Mouse (Mus musculus) heart, postnatal 36 days (tissue): Measurements from ENCODE around the gene Tc2n. TPM values are rescaled to one million over a fixed set of nuclear protein-coding genes. Genes with fewer than 3 reads are reported as not detected.
"Not testable (repeated sequence)": the region's sequence is repeated elsewhere in the genome, so short reads cannot be mapped to it uniquely, and the experiment has no call there.

Experiments used
- DNase-seq, 2 experiments: peaks; one replicate each; pipeline ENCODE4 v3.0.0; 2021 to 2022
- intact Hi-C: fragments of 180-260 bp; cut with DNase I; formaldehyde crosslinking; loops from one replicate; pipeline ENCODE4 v1.15.1; 2025
- total RNA-seq, 2 experiments: library from RNA; stranded (reverse); gene quantifications; 2 replicates each; pipeline ENCODE4 v1.2.3; 2021

The Tc2n gene
- total RNA-seq, result under 1 TPM; 0.65 to 0.97 TPM

DNA sequence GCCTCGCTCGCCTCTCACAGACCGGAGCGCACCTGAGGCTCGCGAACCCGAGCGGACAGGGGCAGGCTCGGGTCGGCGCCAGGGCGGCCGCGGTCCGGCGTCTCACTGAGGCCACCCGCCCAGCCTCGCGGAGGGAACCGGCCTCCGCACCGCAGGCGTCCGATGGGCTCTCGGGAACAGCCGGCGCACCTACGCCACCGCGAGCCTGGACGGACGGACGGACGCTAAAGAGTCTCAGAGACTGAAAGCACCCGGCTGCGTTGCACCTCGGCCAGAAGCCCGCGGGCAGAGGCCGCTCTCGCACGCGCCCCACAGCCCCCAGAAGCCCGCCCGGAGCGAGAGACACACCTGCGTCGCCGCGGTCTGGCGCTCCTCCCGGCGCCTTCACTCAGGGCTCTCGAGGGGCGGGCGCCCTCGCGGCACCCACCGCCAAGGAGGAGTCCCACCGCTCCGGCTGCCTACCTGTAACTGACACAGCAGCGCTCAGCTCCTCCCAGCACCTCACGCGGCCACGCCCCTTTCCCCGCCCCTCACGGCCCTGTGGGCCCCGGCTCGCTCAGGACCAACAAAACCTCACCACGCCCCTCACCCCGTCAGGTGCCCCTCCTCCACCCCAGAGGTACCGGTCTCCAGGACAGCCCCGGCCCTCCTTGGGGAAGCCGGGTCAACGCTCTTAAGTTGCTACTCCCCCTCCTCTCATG lies at the start of gene Tc2n:
Tc2n (minus strand) TSS at position 470 of the 701 bp plus-strand sequence.
- peak; percentile 42 to 58 for DNase-seq

DNA sequence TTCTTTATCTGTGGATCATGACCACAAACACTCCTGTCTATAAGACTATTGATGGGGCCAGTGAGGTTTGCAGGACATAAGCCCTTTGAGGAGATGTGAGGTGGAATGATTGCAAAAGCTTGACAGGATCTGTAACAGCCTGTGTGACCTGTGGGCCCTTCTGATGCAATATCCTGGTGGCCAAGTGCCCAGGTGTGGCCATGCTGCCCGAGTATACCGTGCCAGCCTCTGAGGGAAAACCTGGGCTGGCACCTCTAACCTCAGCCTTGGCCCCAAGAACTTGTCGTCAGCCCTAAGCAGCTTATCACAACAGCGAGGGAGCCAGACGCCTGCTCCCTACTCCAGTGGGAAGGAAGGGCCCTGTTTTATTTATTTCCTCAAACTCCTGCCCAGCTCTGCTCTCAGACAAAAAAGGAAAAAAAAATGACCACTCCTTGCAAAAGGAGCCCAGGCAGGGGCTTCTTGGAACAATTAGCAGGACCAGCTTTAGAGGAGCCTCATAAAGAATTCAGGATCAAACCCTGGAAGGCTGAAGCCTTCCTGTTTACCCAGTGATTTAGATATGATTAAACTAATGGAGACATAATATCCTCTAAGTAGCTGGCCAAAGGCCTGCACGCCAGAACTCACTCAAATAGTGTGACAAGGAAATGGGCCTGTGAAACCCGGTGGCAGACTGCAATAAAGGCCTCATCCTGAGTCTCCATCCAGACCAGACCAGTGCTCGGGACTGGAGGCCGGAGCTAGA lies 49.2 kb upstream of the Tc2n start:
- intact Hi-C loops, result no loop called here
- peak; percentile 48 to 51 for DNase-seq

More for the DNA sequence above, at the start of gene Tc2n:
- intact Hi-C loops, result no loop called here

DNA sequence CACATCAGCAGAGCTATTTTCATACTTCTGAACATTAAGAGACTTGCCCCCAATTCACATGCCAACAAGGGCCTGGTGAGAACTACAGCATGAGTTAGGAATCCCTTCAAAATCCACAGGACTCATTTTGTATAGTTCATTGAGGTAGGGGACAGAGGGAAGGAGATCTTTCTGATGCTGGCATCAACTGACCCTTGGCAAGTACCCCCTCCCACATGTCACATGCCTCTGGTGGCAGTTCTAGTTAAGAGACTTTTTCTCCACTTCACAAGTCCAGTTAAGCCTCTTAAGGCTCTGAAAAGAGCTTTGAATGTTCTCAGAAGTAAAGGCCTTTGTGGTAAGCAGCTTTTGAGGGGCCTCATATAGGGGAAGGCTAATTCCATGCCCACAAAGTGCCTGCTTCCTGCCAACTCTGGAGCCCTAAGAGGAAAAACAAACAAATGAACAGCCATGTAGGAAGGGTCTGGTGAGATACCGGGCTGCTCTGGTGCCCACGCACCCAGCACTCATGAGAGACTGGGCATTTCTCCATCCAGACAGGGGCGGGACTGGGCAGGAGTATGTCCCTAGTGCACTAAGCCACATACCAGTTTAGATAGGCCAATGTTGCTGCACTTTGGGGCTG lies 48.0 kb upstream of the Tc2n start:
- intact Hi-C loops, result no loop called here
- no peak for DNase-seq

DNA sequence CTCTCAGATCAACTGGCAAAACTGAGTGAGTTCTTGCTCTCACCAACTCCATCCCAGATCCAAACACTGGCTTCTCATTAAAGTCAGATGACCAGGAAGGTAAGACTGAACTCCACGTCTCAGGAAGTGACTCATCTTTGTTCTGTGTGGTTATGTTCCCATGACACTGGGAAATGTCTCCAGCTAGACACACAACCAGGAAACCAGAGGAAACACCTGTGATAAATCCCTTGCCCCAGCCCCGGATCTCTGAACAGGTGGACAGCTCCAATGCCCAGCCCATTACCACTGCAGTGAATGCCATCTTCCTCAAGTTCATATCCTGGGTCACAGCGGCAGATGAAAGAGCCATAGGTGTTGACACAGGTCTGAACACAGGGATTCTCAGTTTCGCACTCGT lies 46.5 kb upstream of the Tc2n start:
- DNase-seq, result no peak
- intact Hi-C loops, result loop anchor here (5.0 kb wide), 1 partner anchor 107 kb away; no protein-coding TSS in a partner anchor

DNA sequence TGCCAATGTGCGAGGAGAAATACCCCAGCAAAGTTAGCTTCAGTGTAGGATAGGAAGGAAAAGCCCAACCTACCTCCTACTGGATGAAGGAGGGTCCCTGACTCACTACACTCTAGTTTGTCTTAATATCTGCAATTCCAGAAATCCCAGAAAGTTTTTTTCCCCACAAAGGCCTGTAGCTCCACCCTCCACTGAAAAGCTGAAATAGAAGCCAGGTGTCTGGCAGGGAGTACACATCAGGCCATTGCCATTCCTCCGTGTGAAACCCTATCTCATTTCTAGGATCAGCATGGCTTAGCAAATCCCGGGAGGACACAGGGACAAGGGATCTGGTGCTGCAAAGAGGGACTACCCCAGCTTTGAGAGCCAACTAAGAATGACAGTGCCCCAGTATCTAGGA lies 44.7 kb upstream of the Tc2n start:
- DNase-seq, result no peak
- intact Hi-C loops, result loop anchor here (5.0 kb wide), 1 partner anchor 109 kb away; no protein-coding TSS in a partner anchor

DNA sequence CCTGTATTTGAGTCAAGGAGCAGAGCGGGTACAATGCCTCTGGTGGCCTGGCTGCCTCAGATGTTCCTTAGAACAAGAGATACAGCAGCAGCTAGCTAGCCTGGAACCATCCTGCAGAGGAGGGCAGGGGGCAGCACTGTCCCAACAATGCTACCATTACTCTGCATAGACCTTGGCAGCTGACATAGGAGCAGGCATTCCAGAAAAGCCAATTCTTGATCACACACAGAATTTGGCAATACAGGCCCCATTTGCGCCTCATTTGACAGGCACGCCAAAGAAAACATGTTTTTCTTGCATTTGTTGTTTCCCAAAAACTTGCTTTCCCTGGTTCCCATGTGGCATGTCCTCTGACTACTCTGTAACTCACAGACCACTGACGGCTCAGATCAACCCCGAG lies 43.7 kb upstream of the Tc2n start:
- intact Hi-C loops, result loop anchor here (5.0 kb wide), 1 partner anchor 110 kb away; no protein-coding TSS in a partner anchor
- DNase-seq, result peak in 1 of 2 experiments; percentile 29

DNA sequence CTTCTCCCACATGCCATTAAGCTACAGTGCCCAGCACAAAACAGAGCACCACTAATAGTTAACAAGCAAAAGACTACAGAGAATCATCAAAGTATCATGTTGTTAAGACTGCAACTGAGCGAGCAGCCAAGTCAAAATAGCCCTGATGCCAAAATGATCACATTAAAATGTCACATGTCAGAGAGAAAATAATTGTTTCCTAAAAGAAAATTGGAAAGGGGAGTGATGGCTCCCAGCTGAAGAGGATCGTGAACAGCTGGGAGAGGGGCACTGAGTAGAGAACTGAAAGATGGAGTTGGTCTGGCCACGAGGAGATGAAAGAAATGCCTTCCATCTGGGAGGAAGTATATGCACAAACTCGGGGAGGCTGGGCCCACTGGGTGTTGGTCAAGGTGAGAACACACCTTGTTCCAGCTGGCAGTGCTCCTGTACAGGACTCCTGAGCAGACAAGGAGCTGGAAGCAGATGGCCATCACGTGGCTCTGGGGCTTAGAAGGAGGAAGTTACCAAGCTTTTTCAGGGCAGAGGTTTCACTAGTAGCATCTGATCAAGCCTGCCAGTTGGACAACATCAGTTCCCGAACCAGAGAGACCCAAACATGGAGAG lies 41.2 kb upstream of the Tc2n start:
- DNase-seq, result no peak
- intact Hi-C loops, result loop anchor here (5.0 kb wide), 1 partner anchor 113 kb away; no protein-coding TSS in a partner anchor

DNA sequence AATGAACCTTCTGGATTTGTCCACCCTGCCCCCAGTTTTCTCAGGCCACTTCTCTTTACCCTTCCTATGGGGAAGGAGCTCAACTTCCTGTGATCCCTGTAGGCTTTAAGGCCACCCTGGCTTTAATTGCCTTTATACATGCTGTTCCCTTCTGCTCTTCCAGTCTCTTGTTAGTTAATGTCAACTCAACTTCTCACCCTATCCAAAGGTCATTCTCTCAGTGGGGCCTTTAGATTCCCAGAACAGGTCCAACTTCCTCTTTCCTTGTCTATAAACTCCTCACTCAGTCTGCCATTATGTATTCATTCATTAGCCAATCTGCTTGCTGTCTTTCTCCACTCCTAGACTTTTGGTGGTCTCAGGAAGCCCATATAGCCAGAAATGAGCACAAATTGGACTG lies 40.4 kb upstream of the Tc2n start:
- no peak for DNase-seq
- intact Hi-C loops, result no loop called here

DNA sequence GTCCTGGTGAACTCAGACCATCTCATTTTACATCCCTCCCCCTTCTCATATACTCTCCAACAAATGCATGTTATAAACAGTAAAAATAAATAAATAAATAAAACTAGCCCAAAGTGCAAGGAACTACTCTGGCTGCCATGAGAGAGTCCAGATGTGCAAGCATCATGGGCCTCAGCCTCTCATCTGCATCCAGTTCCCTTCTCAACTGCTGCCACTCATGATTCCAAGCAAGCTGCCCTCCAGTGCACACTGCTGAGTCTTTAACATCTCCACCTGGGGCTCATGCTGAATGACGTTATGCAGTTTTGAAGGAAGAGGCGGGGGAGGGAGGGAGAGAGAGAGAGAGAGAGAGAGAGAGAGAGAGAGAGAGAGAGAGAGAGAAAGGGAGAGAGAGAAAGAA lies 24.1 kb upstream of the Tc2n start:
- no peak for DNase-seq
- intact Hi-C loops, result no loop called here

DNA sequence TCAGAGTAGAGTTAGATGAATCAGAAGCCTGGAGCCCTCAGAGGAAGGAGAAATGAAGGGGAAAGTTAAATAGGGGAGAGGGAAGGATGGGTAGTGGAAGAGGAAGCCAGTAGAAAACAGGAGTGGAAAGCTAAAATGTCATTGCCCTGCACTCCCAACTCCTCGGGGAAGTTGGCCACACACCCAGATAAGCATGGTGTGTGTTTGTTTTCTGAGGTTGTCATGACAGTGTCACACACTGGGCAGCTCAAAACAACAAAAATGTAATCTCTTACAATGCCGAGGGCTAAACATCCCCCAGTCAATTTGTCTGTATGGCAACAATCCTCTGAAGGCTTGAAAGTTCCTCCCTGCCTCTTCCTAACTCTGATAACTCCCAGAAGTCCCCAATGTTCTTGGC lies 22.2 kb upstream of the Tc2n start:
- DNase-seq, result no peak
- intact Hi-C loops, result no loop called here

DNA sequence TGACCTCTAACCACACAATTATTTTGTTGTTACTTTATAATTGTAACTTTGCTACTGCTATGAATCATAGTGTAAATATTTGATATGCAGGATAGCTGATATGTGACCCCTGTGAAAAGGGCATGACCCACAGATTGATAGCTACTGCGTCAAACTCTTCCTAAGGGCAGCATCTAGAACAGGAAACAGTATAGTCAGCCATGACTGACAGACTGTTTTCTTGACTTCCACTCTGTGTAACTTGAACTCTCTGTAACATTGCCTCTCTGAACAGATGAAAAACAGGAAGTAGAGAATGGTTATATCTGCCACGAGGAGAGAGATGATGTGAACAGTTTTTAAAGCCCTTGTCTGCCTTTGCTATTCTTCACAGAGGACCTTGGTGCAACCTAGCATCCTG lies 21.7 kb upstream of the Tc2n start:
- intact Hi-C loops, result no loop called here
- no peak for DNase-seq

DNA sequence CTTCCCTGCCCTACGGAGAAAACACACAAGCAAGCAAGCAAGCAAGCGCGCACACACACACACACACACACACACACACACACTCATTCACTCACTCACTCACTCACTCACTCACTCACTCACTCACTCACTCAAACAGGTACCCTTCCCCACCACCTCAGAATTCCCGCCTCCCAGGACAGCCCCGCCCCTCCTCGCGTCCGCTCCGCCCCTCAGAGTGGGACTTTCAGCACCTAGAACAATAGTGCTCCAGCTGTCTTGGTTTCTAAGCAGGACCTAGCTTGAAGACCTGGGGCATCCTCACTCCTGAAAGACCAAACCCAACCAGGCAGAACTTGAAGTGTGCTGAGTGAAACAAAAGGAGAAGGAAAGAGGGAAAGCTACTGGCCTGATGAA lies 430 bp upstream of the Tc2n start:
- intact Hi-C loops, result no loop called here

DNA sequence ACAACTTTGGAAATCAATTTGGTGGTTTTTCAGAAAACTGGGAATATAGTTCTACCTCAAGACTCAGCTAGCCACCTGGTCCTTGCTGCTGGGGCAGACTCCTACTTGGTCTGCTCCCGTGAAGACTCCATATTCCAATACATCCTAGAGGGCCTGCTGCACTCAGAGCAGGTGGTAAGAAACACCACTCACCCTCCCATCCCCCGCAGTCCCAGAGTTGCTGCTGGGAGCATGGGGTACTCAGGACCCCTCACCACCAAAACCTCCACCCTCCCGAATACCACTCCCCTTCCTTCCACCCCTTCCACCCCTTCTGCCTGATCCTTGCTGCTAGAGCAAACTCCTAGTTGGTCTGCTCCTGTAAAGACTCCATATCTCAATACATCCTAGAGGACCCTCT lies 19.1 kb downstream of the Tc2n start:
- DNase-seq, result no peak

More for the DNA sequence above, 430 bp upstream of the Tc2n start:
- DNase-seq, result peak in 1 of 2 experiments; percentile 13

DNA sequence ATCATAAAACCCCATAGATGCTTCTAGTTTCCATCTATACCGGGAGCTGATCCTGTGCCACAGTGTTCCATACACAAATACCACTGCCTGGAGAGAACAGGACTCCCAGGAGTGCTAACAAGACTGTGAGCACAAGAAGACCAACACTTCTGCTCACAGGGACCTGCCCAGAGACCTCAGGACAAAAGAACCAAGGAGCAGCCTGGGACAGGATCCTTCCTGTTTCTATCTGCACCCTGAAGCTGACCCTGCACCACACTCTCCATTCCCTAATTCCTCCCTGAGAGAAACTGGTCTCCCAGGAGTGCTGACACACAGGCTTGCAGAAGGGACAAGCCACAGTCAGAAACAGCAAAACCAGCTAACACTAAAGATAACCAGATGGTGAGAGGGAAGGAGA lies 21.8 kb downstream of the Tc2n start:
- intact Hi-C loops, result no loop called here
- no peak for DNase-seq

More for the DNA sequence above, 19.1 kb downstream of the Tc2n start:
- intact Hi-C loops, result no loop called here

DNA sequence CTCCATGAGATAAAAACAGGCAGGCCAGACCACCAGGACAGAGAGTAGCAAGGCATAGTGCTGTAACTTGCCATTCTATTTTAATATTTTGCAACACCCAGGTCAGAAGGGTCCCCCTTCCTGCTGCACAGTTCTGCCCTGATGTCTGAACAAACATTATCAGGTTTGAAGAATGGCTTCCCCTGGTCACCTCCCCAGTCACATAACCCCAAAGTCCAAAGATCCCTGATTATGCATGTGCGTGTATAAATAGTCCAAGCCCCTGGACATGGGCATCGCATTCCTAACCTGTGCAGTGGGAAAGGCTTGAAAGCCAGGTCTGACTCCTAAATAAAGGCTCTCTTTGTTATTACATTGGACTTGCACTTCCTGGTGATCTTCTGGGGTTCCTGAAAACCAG lies 37.8 kb downstream of the Tc2n start:
- intact Hi-C loops, result no loop called here
- DNase-seq, result no peak

DNA sequence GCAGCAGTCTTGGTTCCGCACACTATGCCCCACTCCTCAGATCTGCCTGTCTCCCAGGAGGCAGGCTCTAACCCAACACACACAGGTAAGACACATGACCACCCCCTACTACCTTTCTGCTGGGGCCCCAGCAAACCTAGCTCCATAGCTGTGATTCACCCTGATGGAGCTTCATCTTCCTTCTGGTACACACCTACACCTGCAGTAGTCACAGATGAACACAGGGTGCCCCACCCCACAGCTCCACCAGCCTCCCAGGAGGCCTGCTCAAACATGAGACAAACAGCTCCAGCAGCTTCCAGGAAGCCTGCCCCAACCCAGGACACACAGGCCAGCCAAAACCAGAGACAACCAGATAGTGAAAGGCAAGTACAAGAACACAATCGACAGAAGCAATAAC lies 50.8 kb downstream of the Tc2n start:
- no peak for DNase-seq
- intact Hi-C loops, result no loop called here

DNA sequence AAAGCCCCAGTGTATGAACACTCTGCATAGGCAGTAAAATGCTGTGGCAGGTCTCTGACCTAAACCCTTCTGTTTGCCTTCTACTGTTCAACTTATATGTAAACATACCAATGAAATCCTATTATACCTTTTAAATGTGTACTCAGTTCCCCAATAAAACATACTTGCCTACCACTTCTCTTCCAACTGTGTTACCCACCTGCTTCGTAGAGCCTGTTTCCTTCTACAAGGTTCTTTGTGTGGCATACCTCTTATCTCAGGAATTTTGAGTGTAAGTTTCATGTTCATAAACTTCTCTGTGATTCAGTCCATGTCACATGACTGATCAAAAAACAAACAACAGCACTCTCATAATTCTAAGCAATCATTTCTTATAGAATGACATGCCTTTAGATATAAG lies 85.2 kb downstream of the Tc2n start:
- no peak for DNase-seq
- intact Hi-C loops, result no loop called here

DNA sequence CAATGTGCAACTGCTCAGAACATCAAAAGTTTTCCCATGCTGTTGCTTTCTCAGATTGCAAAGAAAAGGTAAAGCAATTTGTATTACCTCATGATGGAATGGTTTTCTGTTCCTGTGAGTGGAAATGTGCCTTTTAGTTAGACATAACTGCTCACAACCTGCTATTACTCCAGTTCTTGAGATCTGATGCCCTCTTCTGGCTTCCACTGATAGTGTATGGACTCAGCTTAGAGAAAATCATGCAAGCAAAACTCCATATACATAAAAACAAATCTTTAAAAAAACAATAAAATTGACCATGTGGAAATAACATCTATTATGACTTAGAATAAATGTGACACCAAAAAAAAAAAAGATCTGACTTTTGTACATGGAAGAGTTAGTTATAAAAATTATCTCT lies 111.7 kb downstream of the Tc2n start:
- DNase-seq, intact Hi-C loops: not testable (repeated sequence)
